Mouse (Mus musculus) right cerebral cortex, adult 18-20 months (tissue): Measurements from ENCODE around the gene Caln1.

Experiments used
- DNase-seq: peaks from one replicate; pipeline ENCODE4 v3.0.0; 2022; ENCODE audit warnings: mixed read lengths

The Caln1 gene

GRCm38 (mm10) chr5:130701777-130702176, 332.5 kb downstream of the Caln1 start:
- no peak for DNase-seq

- DNase-seq, result no peak
Measured at GRCm38 (mm10) chr5:130702361-130702760, 333.1 kb downstream of the Caln1 start.

- no peak for DNase-seq
Measured at GRCm38 (mm10) chr5:130704866-130705265, 335.6 kb downstream of the Caln1 start.

GRCm38 (mm10) chr5:130706202-130706855, 337.1 kb downstream of the Caln1 start:
- DNase-seq, result no peak

GRCm38 (mm10) chr5:130707755-130708154, 338.5 kb downstream of the Caln1 start:
- DNase-seq, result no peak

GRCm38 (mm10) chr5:130708616-130709015, 339.4 kb downstream of the Caln1 start:
- no peak for DNase-seq

- no peak for DNase-seq
Measured at GRCm38 (mm10) chr5:130711643-130712042, 342.4 kb downstream of the Caln1 start.

GRCm38 (mm10) chr5:130712281-130712680, 343.0 kb downstream of the Caln1 start:
- no peak for DNase-seq

- DNase-seq, result no peak
Measured at GRCm38 (mm10) chr5:130715181-130715580, 345.9 kb downstream of the Caln1 start.

- no peak for DNase-seq
Measured at GRCm38 (mm10) chr5:130718385-130718784, 349.1 kb downstream of the Caln1 start.

GRCm38 (mm10) chr5:130742171-130742570, 372.9 kb downstream of the Caln1 start:
- DNase-seq, result no peak

GRCm38 (mm10) chr5:130757517-130757916, 388.3 kb downstream of the Caln1 start:
- DNase-seq, result no peak

GRCm38 (mm10) chr5:130765784-130766183, 396.5 kb downstream of the Caln1 start:
- DNase-seq, result peak; percentile 39

GRCm38 (mm10) chr5:130771061-130771741, 401.9 kb downstream of the Caln1 start:
- no peak for DNase-seq

- no peak for DNase-seq
Measured at GRCm38 (mm10) chr5:130772491-130772890, 403.2 kb downstream of the Caln1 start.

GRCm38 (mm10) chr5:130774946-130775345, 405.7 kb downstream of the Caln1 start:
- no peak for DNase-seq

- DNase-seq, result peak; percentile 68
Measured at GRCm38 (mm10) chr5:130792755-130793452, 423.6 kb downstream of the Caln1 start.

- peak; percentile 69 for DNase-seq
Measured at GRCm38 (mm10) chr5:130797713-130798112, 428.5 kb downstream of the Caln1 start.

- DNase-seq, result no peak
Measured at GRCm38 (mm10) chr5:130810314-130810713, 441.1 kb downstream of the Caln1 start.

- DNase-seq, result no peak
Measured at GRCm38 (mm10) chr5:130810846-130811245, 441.6 kb downstream of the Caln1 start.

- DNase-seq, result no peak
Measured at GRCm38 (mm10) chr5:130811266-130811665, 442.0 kb downstream of the Caln1 start.

GRCm38 (mm10) chr5:130811966-130812365, 442.7 kb downstream of the Caln1 start:
- no peak for DNase-seq

GRCm38 (mm10) chr5:130812556-130812955, 443.3 kb downstream of the Caln1 start:
- no peak for DNase-seq

GRCm38 (mm10) chr5:130813089-130813488, 443.8 kb downstream of the Caln1 start:
- no peak for DNase-seq
